Comparison of ENCODE assay signal across 26 mouse cellular contexts in genomic region chr2:166973153-166973552, GRCm38 (mm10). TPM values are rescaled to one million over a fixed set of nuclear protein-coding genes. Genes with fewer than 3 reads are reported as not detected.
DNase-seq lines count a peak whose midpoint lies in the region; TF ChIP-seq lines count a peak whose summit lies in the region.
"Had no signal": no experiment of that assay in that cellular context is flagged by ENCODE, and none has a peak within 500 bp of the region (broad histone marks: within the 10 kb centered on the region; RNA-seq: fewer than 3 reads in every experiment).

No protein-coding gene starts in this region.

- no peak for TF ChIP-seq CTCF in gastrocnemius, adult 2 months (IDR thresholded peaks at IDR 0.05)
- no peak for TF ChIP-seq CTCF in spleen, adult 2 months (IDR thresholded peaks at IDR 0.05; ENCODE audit: extremely low read depth, insufficient read depth, insufficient read length, insufficient replicate concordance)
- TF ChIP-seq CTCF in embryonic fibroblast, embryonic 13.5 days (IDR thresholded peaks at IDR 0.05; ENCODE audit: borderline replicate concordance, insufficient read depth, low read length): no peak

- no peak for TF ChIP-seq POLR2A in spleen, adult 2 months (IDR thresholded peaks at IDR 0.05; ENCODE audit: low read depth, low read length)
- TF ChIP-seq POLR2A in embryonic fibroblast, embryonic 13.5 days (IDR thresholded peaks at IDR 0.05; ENCODE audit: low read depth, low read length): no peak

- WGBS in spleen, adult 2 months: 44% methylated on average over 1 of the region's 1 CpGs

- peak overlapping the region; percentile 65 for H3K27ac ChIP-seq in gastrocnemius, adult 2 months
- peak overlapping the region; percentile 2; the same call in 1 of the 2 replicates for H3K27ac ChIP-seq in spleen, adult 2 months (ENCODE audit: insufficient read depth, low read length)
- peak overlapping the region; percentile 59; the same call in 1 of the 2 replicates for H3K27ac ChIP-seq in embryonic fibroblast, embryonic 13.5 days (ENCODE audit: insufficient read depth, low read length)
- H3K27ac ChIP-seq: embryonic facial prominence, embryonic 12.5 days; forebrain, embryonic 10.5 days; heart, embryonic 10.5 days; hindbrain, embryonic 10.5 days; kidney, postnatal 0 days; midbrain, embryonic 12.5 days had no signal

- H3K27me3 ChIP-seq in spleen, adult 2 months (ENCODE audit: control insufficient read depth, insufficient read depth, low read length): no peaks in the 10 kb centered on the region
- H3K27me3 ChIP-seq: embryonic facial prominence, embryonic 12.5 days; liver, embryonic 13.5 days; midbrain, embryonic 12.5 days had no signal

- DNase-seq in gastrocnemius, adult 2 months: no peak
- no peak for DNase-seq in gastrocnemius, postnatal 14 days
- no peak for DNase-seq in spleen, adult 2 months (ENCODE audit: low read depth in 1 of 2, low spot score in 2 of 2)
- DNase-seq in spleen, adult 12 weeks (ENCODE audit: low spot score): no peak
- no peak for DNase-seq in adrenal gland, postnatal 14 days
- no peak for DNase-seq in kidney, postnatal 4 days
- DNase-seq: adrenal gland, postnatal 10 days; cerebellum, adult 11-12 months; cerebellum, adult 9-11 months; embryo, embryonic 11 days; gastrocnemius, postnatal 25 days; heart, adult 11 months; kidney, adult 18-20 months; layer of hippocampus, postnatal 36 days; left cerebral cortex, postnatal 4 days; liver, embryonic 13.5 days; lung, adult 18-20 months; lung, postnatal 10 days; thymus, postnatal 14 days had no signal

- H3K36me3 ChIP-seq in spleen, adult 2 months (ENCODE audit: control insufficient read depth, insufficient read depth, low read length): no peaks in the 10 kb centered on the region
- H3K36me3 ChIP-seq: embryonic facial prominence, embryonic 12.5 days; forebrain, embryonic 10.5 days; heart, embryonic 10.5 days; hindbrain, embryonic 10.5 days; liver, embryonic 13.5 days; midbrain, embryonic 12.5 days had no signal

- peaks cover 35% of the 10 kb centered on the region for H3K4me1 ChIP-seq in spleen, adult 2 months (ENCODE audit: control insufficient read depth, insufficient read depth, insufficient read length)
- H3K4me1 ChIP-seq in embryonic fibroblast, embryonic 13.5 days (ENCODE audit: control insufficient read depth, insufficient read depth, low read length): peaks cover 32% of the 10 kb centered on the region

- H3K4me3 ChIP-seq in gastrocnemius, adult 2 months: no peak overlapping the region
- H3K4me3 ChIP-seq in spleen, adult 2 months (ENCODE audit: extremely low read depth, insufficient read depth, insufficient read length): no peak overlapping the region
- H3K4me3 ChIP-seq in embryonic fibroblast, embryonic 13.5 days (ENCODE audit: insufficient read depth, low read length): no peak overlapping the region
- H3K4me3 ChIP-seq: embryonic facial prominence, embryonic 12.5 days; forebrain, embryonic 10.5 days; heart, embryonic 10.5 days; hindbrain, embryonic 10.5 days; liver, embryonic 13.5 days; midbrain, embryonic 12.5 days had no signal

- intact Hi-C loops in gastrocnemius, adult 2 months (cut with DNase I): no loop called here
- intact Hi-C loops in gastrocnemius, postnatal 14 days (cut with DNase I; ENCODE audit: low total_unique reads): no loop called here

RNA-seq across cellular contexts. Expression of gene Stau1, which starts 22.9 kb away (rescaled TPM):
- 10 to 100 TPM; 35.3 to 37.0 TPM for total RNA-seq in gastrocnemius, adult 2 months (2021)
- 10 to 100 TPM; 40.0 to 41.7 TPM for total RNA-seq in gastrocnemius, postnatal 14 days (2021)
- 15.2 and 15.6 TPM in 2 replicates for polyA plus RNA-seq in spleen, adult 2 months (2012; rRNA removed)
- 72.5 and 74.9 TPM in 2 replicates for polyA plus RNA-seq in embryonic fibroblast, embryonic 13.5 days (2011; ENCODE audit: insufficient read length, low read depth, missing spikeins)
- 69.9 and 70.8 TPM in 2 replicates for total RNA-seq in adrenal gland, postnatal 14 days (2021)

RNA-seq across cellular contexts. Expression of gene Ddx27, which starts 41.8 kb away (rescaled TPM):
- total RNA-seq in gastrocnemius, adult 2 months (2021): 10 to 100 TPM in 1 of 2 experiments, 1 to 10 TPM in 1; 9.3 to 10.1 TPM
- total RNA-seq in gastrocnemius, postnatal 14 days (2021): 1 to 10 TPM; 6.8 to 8.0 TPM
- polyA plus RNA-seq in spleen, adult 2 months (2012; rRNA removed): 27.4 and 32.9 TPM in 2 replicates
- polyA plus RNA-seq in embryonic fibroblast, embryonic 13.5 days (2011; ENCODE audit: insufficient read length, low read depth, missing spikeins): 29.9 and 31.6 TPM in 2 replicates
- total RNA-seq in adrenal gland, postnatal 14 days (2021): 34.6 and 43.0 TPM in 2 replicates

Comparison
In these comparisons a context has a peak if more than half of its experiments do, and no peak if none do; other contexts are left out.
1. H3K27ac ChIP-seq: peak in every context shown above with its lines; median percentile 65 in gastrocnemius, adult 2 months; 59 in embryonic fibroblast, embryonic 13.5 days; 2 in spleen, adult 2 months.